Mouse (Mus musculus): Measurements from ENCODE around the gene B4galnt1. TPM values are rescaled to one million over a fixed set of nuclear protein-coding genes. Genes with fewer than 3 reads are reported as not detected.

Gene B4galnt1
- total and polyA plus RNA-seq, 3 experiments, result 0.98 to 17.5 (median 2.3) TPM

DNA sequence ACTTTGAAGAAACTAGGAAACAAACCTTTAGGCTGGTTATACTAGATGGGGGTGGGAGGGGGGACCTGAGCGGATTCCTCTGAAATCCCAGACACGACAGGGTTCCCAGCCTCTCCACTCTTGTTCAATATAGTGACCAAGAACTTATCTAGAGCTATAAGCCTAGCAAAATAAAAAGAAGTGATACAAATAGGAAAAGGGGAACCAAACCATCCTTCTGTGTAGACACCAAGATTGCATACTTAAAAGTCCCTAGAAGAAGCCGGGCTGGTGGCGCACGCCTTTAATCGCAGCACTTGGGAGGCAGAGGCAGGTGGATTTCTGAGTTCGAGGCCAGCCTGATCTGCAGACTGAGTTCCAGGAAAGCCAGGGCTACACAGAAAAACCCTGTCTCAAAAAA, 11.7 kb upstream of the B4galnt1 start:
- H3K9me3 ChIP-seq (replicated peaks; ENCODE audit: low read length), result peaks cover 3% of the 10 kb centered on the region
- no peaks in the 10 kb centered on the region for H3K27me3 ChIP-seq (replicated peaks)
- no peak overlapping the region for H3K4me3 ChIP-seq (replicated peaks in 1 of 3; ENCODE audit: low read depth in 2 of 3, low read length in 2 of 3, poor library complexity in 1 of 3)
- no peaks in the 10 kb centered on the region for H3K79me2 ChIP-seq (replicated peaks; ENCODE audit: control insufficient read depth, extremely low read depth, insufficient read depth, poor library complexity, severe bottlenecking)
- in situ Hi-C loops (cut with MboI; ENCODE audit: low pct_ligation_motif_present, low pct_unique_long_range_greater_than_20kb, low sequenced_read_pairs), result no loop called here
- dilution Hi-C loops (cut with MboI; ENCODE audit: extremely low pct_ligation_motif_present, extremely low pct_unique_long_range_greater_than_20kb, low sequenced_read_pairs), result no loop called here
- no peak for TF ChIP-seq ZMIZ1 (IDR thresholded peaks at IDR 0.05; ENCODE audit: low read depth, low read length)
- TF ChIP-seq GABPA (IDR thresholded peaks at IDR 0.05; ENCODE audit: insufficient replicate concordance, low read depth, low read length), result no peak
- TF ChIP-seq KAT2A (IDR thresholded peaks at IDR 0.05; ENCODE audit: insufficient replicate concordance, low read length), result no peak
- no peak for TF ChIP-seq MYC (IDR thresholded peaks at IDR 0.05; ENCODE audit: low read depth, low read length)
- no peak for TF ChIP-seq JUND (conservative IDR thresholded peaks at IDR 0.05; ENCODE audit: low read depth, low read length)
- TF ChIP-seq ETS1 (conservative IDR thresholded peaks at IDR 0.05; ENCODE audit: low read depth, low read length), result no peak
- TF ChIP-seq ZNF384 (IDR thresholded peaks at IDR 0.05; ENCODE audit: low read depth, low read length), result no peak
- no peak overlapping the region for H3K27ac ChIP-seq (ENCODE audit: insufficient read depth, low read depth)
- no peaks in the 10 kb centered on the region for H3K36me3 ChIP-seq (replicated peaks in 1 of 2; ENCODE audit: control insufficient read depth in 1 of 2, insufficient read depth in 1 of 2, low read length in 1 of 2)
- H3K9ac ChIP-seq (ENCODE audit: insufficient read depth, low read depth), result no peak overlapping the region
- 0 out of 4 replicates have a peak, but pooled peaks cover 0 to 2% of the 10 kb centered on the region in 2 experiments for H3K4me1 ChIP-seq (ENCODE audit: control insufficient read depth in 1 of 2, insufficient read depth in 2 of 2)
- H3K4me2 ChIP-seq (ENCODE audit: insufficient read depth, low read depth, poor library complexity, severe bottlenecking), result no peak overlapping the region
- DNase-seq (ENCODE audit: extremely low read depth), result no peak

GRCm38 (mm10) chr10:127154241-127154640, 10.8 kb upstream of the B4galnt1 start:
- dilution Hi-C loops (cut with MboI; ENCODE audit: extremely low pct_ligation_motif_present, extremely low pct_unique_long_range_greater_than_20kb, low sequenced_read_pairs), result no loop called here
- Histone ChIP-seq H3K27me3 (replicated peaks) (no peaks in the 10 kb centered on the region), H3K4me3 (replicated peaks in 1 of 3; ENCODE audit: low read depth in 2 of 3, low read length in 2 of 3, poor library complexity in 1 of 3) (no peak overlapping the region), H3K9me3 (replicated peaks; ENCODE audit: low read length) (peaks cover 3% of the 10 kb centered on the region), H3K9ac (ENCODE audit: insufficient read depth, low read depth) (no peak overlapping the region), H3K27ac (ENCODE audit: insufficient read depth, low read depth) (no peak overlapping the region), H3K4me1 (ENCODE audit: control insufficient read depth in 1 of 2, insufficient read depth in 2 of 2) (0 out of 4 replicates have a peak, but pooled peaks cover 0 to 2% of the 10 kb centered on the region in 2 experiments), H3K79me2 (replicated peaks; ENCODE audit: control insufficient read depth, extremely low read depth, insufficient read depth, poor library complexity, severe bottlenecking) (no peaks in the 10 kb centered on the region), H3K36me3 (replicated peaks in 1 of 2; ENCODE audit: control insufficient read depth in 1 of 2, insufficient read depth in 1 of 2, low read length in 1 of 2) (no peaks in the 10 kb centered on the region), H3K4me2 (ENCODE audit: insufficient read depth, low read depth, poor library complexity, severe bottlenecking) (no peak overlapping the region)
- TF ChIP-seq ZKSCAN1 (IDR thresholded peaks at IDR 0.05; ENCODE audit: borderline replicate concordance, low read depth, low read length) (no peak), NELFE (IDR thresholded peaks at IDR 0.05; ENCODE audit: low read depth, low read length) (no peak), PAX5 (IDR thresholded peaks at IDR 0.05; ENCODE audit: low read length) (no peak), ELF1 (IDR thresholded peaks at IDR 0.05; ENCODE audit: low read depth, low read length) (no peak), JUND (conservative IDR thresholded peaks at IDR 0.05; ENCODE audit: low read depth, low read length) (no peak), ETS1 (conservative IDR thresholded peaks at IDR 0.05; ENCODE audit: low read depth, low read length) (no peak), RCOR1 (conservative IDR thresholded peaks at IDR 0.05; ENCODE audit: low read depth, low read length) (no peak), ZC3H11A (IDR thresholded peaks at IDR 0.05; ENCODE audit: low read depth, low read length) (no peak), MXI1 (IDR thresholded peaks at IDR 0.05; ENCODE audit: low read depth, low read length) (no peak), UBTF (IDR thresholded peaks at IDR 0.05; ENCODE audit: low read depth, low read length) (no peak), USF2 (conservative IDR thresholded peaks at IDR 0.05; ENCODE audit: low read depth, low read length) (no peak), CHD1 (IDR thresholded peaks at IDR 0.05; ENCODE audit: low read depth, low read length) (no peak), USF1 (IDR thresholded peaks at IDR 0.05; ENCODE audit: low read depth, low read length) (no peak), E2F4 (IDR thresholded peaks at IDR 0.05; ENCODE audit: insufficient replicate concordance, low read depth, low read length) (no peak), BHLHE40 (IDR thresholded peaks at IDR 0.05; ENCODE audit: low read depth, low read length) (no peak), ZNF384 (IDR thresholded peaks at IDR 0.05; ENCODE audit: low read depth, low read length) (no peak), POLR2A (IDR thresholded peaks at IDR 0.05; ENCODE audit: low read depth, low read length) (no peak), NRF1 (IDR thresholded peaks at IDR 0.05; ENCODE audit: low read depth, low read length) (no peak), CHD2 (IDR thresholded peaks at IDR 0.05; ENCODE audit: low read length) (no peak), SMC3 (IDR thresholded peaks at IDR 0.05; ENCODE audit: low read depth, low read length) (no peak)
- no peak for DNase-seq (ENCODE audit: extremely low read depth)
- in situ Hi-C loops (cut with MboI; ENCODE audit: low pct_ligation_motif_present, low pct_unique_long_range_greater_than_20kb, low sequenced_read_pairs), result no loop called here

Measured in CH12.LX (cell line).